Mouse (Mus musculus): ENCODE measurements around the gene Arhgef16. TPM values are rescaled to one million over a fixed set of nuclear protein-coding genes. Genes with fewer than 3 reads are reported as not detected.
A peak's percentile ranks its signal among the peaks of the same experiment; 100 is the strongest.

The Arhgef16 gene
- polyA plus RNA-seq (2015; fragmentation: Nextera tagmentation; extraction: Ambion mirVana) = 0.91 and 9.6 TPM in 2 replicates

DNA sequence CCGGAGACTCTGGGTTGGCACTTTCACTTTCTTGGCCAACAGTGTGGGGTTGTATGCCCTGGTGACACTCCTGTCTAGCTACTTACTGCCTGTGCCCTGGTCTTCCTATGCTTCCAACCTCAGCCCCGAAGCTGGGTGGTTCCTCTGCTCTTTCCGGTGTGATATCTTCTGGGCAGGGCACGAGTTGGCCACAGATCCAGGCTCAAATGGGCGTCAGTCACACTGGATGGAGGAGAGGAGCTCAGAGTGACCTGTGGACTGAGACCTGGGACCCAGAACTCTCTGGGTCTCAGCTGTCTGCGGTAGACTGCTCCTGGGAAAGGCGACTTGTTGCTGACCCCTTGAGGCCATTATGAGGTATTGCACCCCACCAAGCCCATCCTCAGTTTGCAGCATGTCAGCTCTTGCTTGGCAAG lies at the start of gene Arhgef16:
Gene Arhgef16, minus strand, starts transcription at position 211 of the 416 bp plus-strand sequence.
- ATAC-seq (ENCODE audit: low FRiP score) = no peak
- no peaks in the 10 kb centered on the region for H3K36me3 ChIP-seq
- no peak within 1 kb of the TSS for H3K4me3 ChIP-seq (replicated peaks)
- 27% methylated on average over 7 of the region's 7 CpGs for WGBS
- peaks cover 52% of the 10 kb centered on the region for H3K27me3 ChIP-seq (replicated peaks)
- H3K27ac ChIP-seq (replicated peaks) = no peak within 1 kb of the TSS
- H3K4me2 ChIP-seq = no peak within 1 kb of the TSS
- no peaks in the 10 kb centered on the region for H3K9me3 ChIP-seq (replicated peaks)
- H3K4me1 ChIP-seq = peaks cover 13% of the 10 kb centered on the region
- no peak within 1 kb of the TSS for H3K9ac ChIP-seq (replicated peaks)

DNA sequence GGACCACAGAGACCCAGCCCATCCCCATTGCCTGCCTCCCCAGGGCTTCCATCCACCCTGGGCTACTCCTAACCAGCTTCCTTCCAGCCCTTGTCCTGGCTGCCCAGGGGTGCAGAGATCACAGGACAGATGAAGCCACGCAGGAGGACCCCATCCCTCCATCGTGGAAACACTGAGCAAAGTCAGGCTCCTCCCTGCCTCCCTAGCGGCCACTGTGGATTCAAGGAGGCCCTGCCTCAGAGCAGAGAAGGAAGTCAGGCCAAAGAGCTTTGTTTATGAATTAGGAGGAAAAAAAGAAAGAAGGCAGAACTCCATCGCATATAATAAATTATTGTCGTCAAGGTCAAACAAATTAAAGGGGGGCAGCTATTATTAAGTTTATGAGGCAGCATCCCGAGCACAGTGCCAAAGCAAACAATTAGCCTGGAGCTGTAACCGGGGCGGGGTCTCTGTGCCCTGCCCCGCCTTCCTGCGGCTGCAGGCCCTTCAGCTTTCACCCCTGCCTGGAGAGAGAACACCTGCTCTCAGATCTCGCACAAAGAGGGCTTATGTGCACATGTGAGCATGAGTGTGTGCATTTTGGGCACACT lies 46.8 kb upstream of the Arhgef16 start:
- no peak overlapping the region for H3K27ac ChIP-seq (replicated peaks)
- 16% methylated on average over 11 of the region's 11 CpGs for WGBS
- H3K4me3 ChIP-seq (replicated peaks) = no peak overlapping the region
- H3K36me3 ChIP-seq = no peaks in the 10 kb centered on the region
- peaks cover 31% of the 10 kb centered on the region; the same call in 1 of the 2 replicates for H3K27me3 ChIP-seq (replicated peaks)
- H3K4me2 ChIP-seq = no peak overlapping the region
- H3K9me3 ChIP-seq (replicated peaks) = no peaks in the 10 kb centered on the region
- no peak overlapping the region for H3K9ac ChIP-seq (replicated peaks)
- ATAC-seq (ENCODE audit: low FRiP score) = no peak
- H3K4me1 ChIP-seq = peaks cover 31% of the 10 kb centered on the region

DNA sequence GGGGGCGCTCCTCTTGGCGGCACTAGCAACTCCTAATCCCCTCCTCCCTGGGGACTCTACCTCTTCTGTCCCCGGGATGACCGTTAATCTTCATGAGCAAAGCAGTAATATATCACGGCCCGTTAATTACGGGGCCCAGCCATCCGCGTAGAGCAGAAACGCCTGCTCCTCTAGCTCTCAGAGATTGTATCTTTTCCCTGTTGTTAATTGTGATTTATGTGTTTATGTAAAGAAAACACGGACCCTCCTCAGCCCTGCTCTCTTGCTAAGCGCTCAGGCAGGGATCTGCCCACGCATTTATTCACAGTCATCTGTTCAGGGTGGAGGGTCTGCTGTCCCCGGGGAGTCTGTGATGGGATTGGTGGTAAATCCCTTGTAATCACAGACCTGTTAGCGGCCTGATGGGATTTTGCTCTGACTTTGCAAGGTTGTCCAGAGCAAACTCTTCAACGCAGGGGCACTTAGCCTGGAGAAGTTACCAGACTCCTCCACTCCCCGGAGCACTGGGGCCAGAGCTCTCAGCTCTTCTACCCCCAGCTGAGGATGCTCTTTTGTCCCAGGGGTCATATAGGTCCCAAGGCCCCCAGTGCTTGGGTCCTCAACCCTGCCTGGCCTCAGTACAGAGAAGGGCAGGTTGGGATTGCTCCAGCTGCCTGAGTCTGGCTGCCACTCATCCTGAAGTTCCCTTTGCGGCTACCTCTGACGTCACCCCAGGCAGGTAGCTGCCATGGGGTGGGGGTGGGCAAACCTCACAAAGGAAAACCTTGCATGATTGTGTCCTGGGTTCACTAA lies 45.5 kb upstream of the Arhgef16 start:
- H3K4me3 ChIP-seq (replicated peaks) = no peak overlapping the region
- peaks cover 31% of the 10 kb centered on the region; the same call in 1 of the 2 replicates for H3K27me3 ChIP-seq (replicated peaks)
- ATAC-seq (ENCODE audit: low FRiP score) = 0 out of 2 replicates have a peak, but pooled peaks have one; percentile 8
- no peak overlapping the region for H3K27ac ChIP-seq (replicated peaks)
- H3K9me3 ChIP-seq (replicated peaks) = no peaks in the 10 kb centered on the region
- 20% methylated on average over 19 of the region's 19 CpGs for WGBS
- no peaks in the 10 kb centered on the region for H3K36me3 ChIP-seq
- peaks cover 26% of the 10 kb centered on the region for H3K4me1 ChIP-seq
- H3K4me2 ChIP-seq = no peak overlapping the region
- H3K9ac ChIP-seq (replicated peaks) = no peak overlapping the region

DNA sequence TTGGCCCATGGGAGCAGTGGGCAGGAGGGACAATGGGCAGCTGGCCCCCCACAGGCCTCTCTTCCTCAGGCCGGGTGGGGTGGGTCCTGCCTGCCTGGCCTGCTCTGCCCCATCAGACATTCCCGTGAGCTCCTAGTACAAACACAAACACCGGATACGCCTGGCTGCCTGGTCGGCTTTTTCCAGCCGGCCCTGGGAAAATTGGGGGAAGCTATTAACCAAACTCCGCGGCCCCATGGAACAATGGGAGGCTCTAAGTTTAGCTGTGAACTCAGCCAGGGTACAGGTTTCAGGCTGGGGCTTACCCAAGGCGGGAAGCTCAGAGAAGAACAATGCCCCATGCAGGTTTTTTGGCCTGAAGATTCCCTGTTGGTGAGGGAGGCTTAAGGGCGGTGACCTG lies 35.2 kb upstream of the Arhgef16 start:
- Histone ChIP-seq H3K27me3 (replicated peaks) (peaks cover 48% of the 10 kb centered on the region), H3K9me3 (replicated peaks) (no peaks in the 10 kb centered on the region), H3K36me3 (no peaks in the 10 kb centered on the region), H3K9ac (replicated peaks) (no peak overlapping the region), H3K4me2 (no peak overlapping the region), H3K27ac (replicated peaks) (no peak overlapping the region), H3K4me1 (peaks cover 45% of the 10 kb centered on the region), H3K4me3 (replicated peaks) (no peak overlapping the region)
- 21% methylated on average over 10 of the region's 10 CpGs for WGBS
- ATAC-seq (ENCODE audit: low FRiP score) = no peak

DNA sequence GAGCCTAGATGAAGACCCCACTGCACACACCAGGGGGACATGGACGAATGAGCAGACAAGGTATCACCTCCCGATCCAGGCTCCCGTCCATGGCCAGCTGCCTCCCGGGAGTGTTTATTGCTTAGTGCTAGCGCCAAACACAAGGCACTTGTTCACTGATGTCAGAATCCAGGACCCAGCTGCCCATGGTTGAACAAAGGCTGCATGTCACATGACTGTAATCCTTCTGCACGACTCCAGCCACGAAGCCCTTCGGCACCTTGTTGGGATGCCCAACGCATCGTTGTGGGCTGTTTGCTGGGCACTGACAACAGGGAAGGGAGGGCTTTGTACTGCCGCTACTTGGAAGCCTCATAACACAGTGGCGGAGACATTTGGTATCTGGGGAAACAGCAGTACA lies 34.3 kb upstream of the Arhgef16 start, which contains the start of gene B230104I21Rik:
Gene B230104I21Rik, plus strand, starts transcription at position 367 of the 400 bp plus-strand sequence.
- H3K36me3 ChIP-seq = no peaks in the 10 kb centered on the region
- H3K4me1 ChIP-seq = peaks cover 54% of the 10 kb centered on the region
- H3K9ac ChIP-seq (replicated peaks) = no peak within 1 kb of the TSS
- H3K27me3 ChIP-seq (replicated peaks) = peaks cover 51% of the 10 kb centered on the region
- H3K4me2 ChIP-seq = peak within 1 kb of the TSS; percentile 52
- peak within 1 kb of the TSS; percentile 37; the same call in 1 of the 2 replicates for H3K27ac ChIP-seq (replicated peaks)
- peak; percentile 45; the same call in 1 of the 2 replicates for ATAC-seq (ENCODE audit: low FRiP score)
- peak within 1 kb of the TSS; percentile 20 for H3K4me3 ChIP-seq (replicated peaks)
- no peaks in the 10 kb centered on the region for H3K9me3 ChIP-seq (replicated peaks)
- WGBS = 17% methylated on average over 12 of the region's 12 CpGs

DNA sequence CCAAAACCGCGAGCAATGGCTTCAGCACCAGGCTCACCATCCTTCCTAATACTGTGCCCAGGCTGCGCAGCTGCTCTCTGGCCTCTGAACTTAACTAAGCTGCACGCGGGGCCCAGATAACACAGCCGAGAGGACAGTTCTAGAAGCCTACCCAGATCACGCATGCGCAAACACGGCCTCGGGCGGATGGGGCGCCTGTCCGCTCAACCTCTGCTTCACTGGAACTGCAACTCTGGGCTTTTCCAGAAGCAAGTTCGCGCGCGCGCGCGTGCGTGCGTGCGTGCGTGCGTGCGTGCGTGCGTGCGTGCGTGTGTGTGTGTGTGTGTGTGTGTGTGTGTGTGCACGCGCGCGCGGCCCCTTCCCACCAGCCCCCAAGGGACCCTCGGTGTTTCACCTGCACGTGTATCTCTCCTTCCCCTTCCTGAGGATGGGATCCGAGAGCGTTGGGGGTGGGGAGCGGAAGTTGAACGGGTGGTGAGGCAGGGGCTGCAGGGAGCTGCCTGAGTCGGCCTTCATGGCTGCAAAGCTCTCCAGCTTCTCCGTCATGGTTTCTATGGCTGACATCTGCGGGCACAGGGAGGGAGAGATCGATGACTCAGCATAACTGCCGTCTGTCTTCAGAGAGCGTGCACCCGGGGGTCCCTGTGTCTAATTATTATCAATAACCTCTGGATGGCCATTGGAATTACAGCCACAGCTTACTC lies 33.4 kb upstream of the Arhgef16 start:
- WGBS = 62% methylated on average over 43 of the region's 48 CpGs
- 0 out of 2 replicates have a peak overlapping the region, but pooled peaks have one; percentile 9 for H3K27ac ChIP-seq (replicated peaks)
- H3K9ac ChIP-seq (replicated peaks) = no peak overlapping the region
- ATAC-seq (ENCODE audit: low FRiP score) = peak; percentile 29; the same call in 1 of the 2 replicates
- H3K36me3 ChIP-seq = no peaks in the 10 kb centered on the region
- no peaks in the 10 kb centered on the region for H3K9me3 ChIP-seq (replicated peaks)
- peaks cover 62% of the 10 kb centered on the region for H3K4me1 ChIP-seq
- H3K4me3 ChIP-seq (replicated peaks) = peak overlapping the region; percentile 20
- H3K4me2 ChIP-seq = peak overlapping the region; percentile 52
- peaks cover 44% of the 10 kb centered on the region for H3K27me3 ChIP-seq (replicated peaks)

DNA sequence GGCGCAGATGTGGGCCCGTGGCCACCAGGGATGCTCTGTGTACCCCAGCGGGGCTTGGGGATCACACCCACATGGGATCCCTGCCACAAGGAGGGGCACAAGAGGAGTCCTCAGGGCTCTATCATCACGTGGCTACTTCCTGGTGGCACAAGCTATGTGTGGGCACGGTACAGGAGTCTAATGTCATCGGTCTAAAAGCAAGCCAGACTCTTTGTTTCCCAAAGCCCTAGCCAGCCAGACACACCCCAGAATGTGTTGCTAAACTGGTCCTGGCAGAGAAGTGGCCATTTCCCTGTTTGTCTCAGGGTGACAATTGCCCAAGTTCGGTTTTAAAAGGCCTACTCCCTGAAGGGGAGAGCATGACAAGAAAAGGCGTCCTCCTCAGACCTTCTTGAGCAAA lies 31.8 kb upstream of the Arhgef16 start:
- no peaks in the 10 kb centered on the region for H3K36me3 ChIP-seq
- WGBS = 24% methylated on average over 8 of the region's 8 CpGs
- H3K4me1 ChIP-seq = peaks cover 76% of the 10 kb centered on the region
- no peak for ATAC-seq (ENCODE audit: low FRiP score)
- H3K27ac ChIP-seq (replicated peaks) = peak overlapping the region; percentile 39; the same call in 1 of the 2 replicates
- peaks cover 41% of the 10 kb centered on the region for H3K27me3 ChIP-seq (replicated peaks)
- H3K9me3 ChIP-seq (replicated peaks) = no peaks in the 10 kb centered on the region
- no peak overlapping the region for H3K9ac ChIP-seq (replicated peaks)
- H3K4me2 ChIP-seq = no peak overlapping the region
- no peak overlapping the region for H3K4me3 ChIP-seq (replicated peaks)

DNA sequence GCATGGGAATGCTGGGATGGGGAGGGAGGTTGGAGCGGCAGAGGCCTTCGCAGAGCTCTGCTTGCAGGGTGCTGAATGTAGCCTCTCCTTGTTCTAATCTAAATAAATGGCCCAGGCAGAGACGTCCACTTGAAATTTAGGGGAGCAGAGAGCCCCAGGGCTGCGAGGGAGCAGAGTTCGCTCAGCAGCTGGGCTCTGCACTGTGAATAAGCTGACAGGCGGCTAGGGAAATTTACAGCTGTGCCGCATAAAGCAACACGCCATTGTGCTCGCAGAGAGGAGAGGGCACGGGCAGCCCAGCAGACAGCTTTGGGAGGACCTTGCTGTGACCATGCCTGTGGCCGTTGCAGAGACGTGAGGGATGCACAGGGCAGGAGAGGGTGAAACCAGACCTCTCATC lies 29.8 kb upstream of the Arhgef16 start:
- Histone ChIP-seq H3K27ac (replicated peaks) (no peak overlapping the region), H3K4me3 (replicated peaks) (no peak overlapping the region), H3K9me3 (replicated peaks) (no peaks in the 10 kb centered on the region), H3K4me1 (peaks cover 66% of the 10 kb centered on the region), H3K36me3 (no peaks in the 10 kb centered on the region), H3K4me2 (0 out of 2 replicates have a peak overlapping the region, but pooled peaks have one; percentile 9), H3K9ac (replicated peaks) (no peak overlapping the region), H3K27me3 (replicated peaks) (peaks cover 37% of the 10 kb centered on the region)
- WGBS = 7% methylated on average over 12 of the region's 12 CpGs
- ATAC-seq (ENCODE audit: low FRiP score) = no peak

DNA sequence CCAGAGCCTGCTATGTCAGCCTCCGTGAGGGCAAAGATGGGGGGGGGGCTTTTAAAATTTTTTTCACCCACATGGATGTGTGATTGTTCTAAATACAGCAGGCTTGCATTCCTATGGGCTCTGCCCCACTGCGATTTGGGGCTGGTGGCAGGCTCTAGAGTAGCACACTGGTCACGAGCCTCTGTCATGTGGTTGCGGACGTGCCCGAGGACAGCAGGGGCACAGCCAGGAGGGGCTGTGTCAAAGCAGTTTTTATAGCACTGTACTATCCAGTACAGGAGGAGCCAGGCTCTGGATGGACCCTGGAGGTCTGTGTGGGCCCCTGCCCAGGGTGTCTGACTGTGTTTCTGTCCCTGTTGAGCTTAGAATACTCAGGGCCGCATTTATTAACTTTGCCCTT lies 28.5 kb upstream of the Arhgef16 start:
- Histone ChIP-seq H3K4me1 (peaks cover 54% of the 10 kb centered on the region), H3K4me2 (no peak overlapping the region), H3K27me3 (replicated peaks) (peaks cover 39% of the 10 kb centered on the region), H3K27ac (replicated peaks) (no peak overlapping the region), H3K36me3 (no peaks in the 10 kb centered on the region), H3K9me3 (replicated peaks) (no peaks in the 10 kb centered on the region), H3K4me3 (replicated peaks) (no peak overlapping the region), H3K9ac (replicated peaks) (no peak overlapping the region)
- ATAC-seq (ENCODE audit: low FRiP score) = no peak
- 77% methylated on average over 7 of the region's 7 CpGs for WGBS

DNA sequence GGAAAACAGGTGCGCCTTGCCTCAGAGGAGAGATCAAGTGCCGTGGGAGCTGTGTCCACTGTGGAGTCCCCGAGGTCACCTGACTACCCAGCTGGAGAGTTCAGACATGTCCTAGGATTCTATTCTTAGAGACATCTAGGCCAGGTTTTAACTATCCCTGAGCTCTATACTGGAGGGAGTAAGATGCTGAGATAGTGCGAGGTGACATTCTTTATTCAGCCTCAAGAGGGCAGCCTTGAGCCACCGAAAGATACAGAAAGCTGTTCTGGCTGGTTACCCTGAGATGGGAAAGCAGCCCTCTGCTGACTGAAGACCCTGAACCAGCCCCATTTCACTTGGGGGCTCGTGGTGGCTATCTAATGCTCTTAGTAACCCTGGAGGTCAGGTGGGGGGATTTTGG lies 27.4 kb upstream of the Arhgef16 start:
- 8% methylated on average over 6 of the region's 6 CpGs for WGBS
- H3K4me2 ChIP-seq = peak overlapping the region; percentile 26
- peaks cover 34% of the 10 kb centered on the region for H3K27me3 ChIP-seq (replicated peaks)
- H3K9me3 ChIP-seq (replicated peaks) = no peaks in the 10 kb centered on the region
- H3K4me3 ChIP-seq (replicated peaks) = no peak overlapping the region
- H3K9ac ChIP-seq (replicated peaks) = no peak overlapping the region
- H3K27ac ChIP-seq (replicated peaks) = no peak overlapping the region
- H3K36me3 ChIP-seq = no peaks in the 10 kb centered on the region
- ATAC-seq (ENCODE audit: low FRiP score) = peak; percentile 49; the same call in 1 of the 2 replicates
- peaks cover 46% of the 10 kb centered on the region for H3K4me1 ChIP-seq

DNA sequence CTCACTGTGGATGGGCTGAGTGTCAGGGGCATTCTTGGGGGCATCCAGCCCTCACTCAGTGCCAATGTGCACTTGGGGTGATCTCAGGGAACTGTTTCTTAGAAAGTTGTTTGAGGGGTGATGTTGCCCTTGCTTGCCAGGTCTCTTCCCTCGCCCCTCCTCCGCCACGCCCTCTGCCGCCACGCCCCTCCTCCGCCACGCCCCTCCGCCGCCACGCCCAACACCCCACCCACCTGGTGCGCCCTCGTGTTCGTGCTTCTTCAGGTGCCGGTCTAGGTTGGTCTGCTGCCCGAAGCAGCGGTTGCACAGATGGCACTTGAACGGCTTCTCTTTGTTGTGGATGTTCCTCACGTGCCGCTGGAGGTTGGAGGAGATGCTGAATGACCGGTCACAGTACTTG lies 27.0 kb upstream of the Arhgef16 start:
- ATAC-seq (ENCODE audit: low FRiP score) = peak; percentile 9; the same call in 1 of the 2 replicates
- 6% methylated on average over 15 of the region's 20 CpGs for WGBS

More for the DNA sequence above, 27.0 kb upstream of the Arhgef16 start:
- Histone ChIP-seq H3K36me3 (no peaks in the 10 kb centered on the region), H3K27ac (replicated peaks) (no peak overlapping the region), H3K9ac (replicated peaks) (no peak overlapping the region), H3K4me1 (peaks cover 42% of the 10 kb centered on the region), H3K27me3 (replicated peaks) (peaks cover 30% of the 10 kb centered on the region), H3K9me3 (replicated peaks) (no peaks in the 10 kb centered on the region), H3K4me2 (peak overlapping the region; percentile 26), H3K4me3 (replicated peaks) (no peak overlapping the region)
